Mouse (Mus musculus) left cerebral cortex, adult 2 months (tissue): Measurements from ENCODE around the gene Fzd4. TPM values are rescaled to one million over a fixed set of nuclear protein-coding genes. Genes with fewer than 3 reads are reported as not detected.

Experiments used
- DNase-seq, 2 experiments: peaks; one replicate each; pipeline ENCODE4 v3.0.0; 2021 to 2022; ENCODE audit warnings: low spot score in 2 of 2, mixed read lengths in 1 of 2; ENCODE audit errors: extremely low spot score in 1 of 2
- H3K27ac ChIP-seq: fragments of 200-600 bp; 2 replicates; pipeline ENCODE4 v1.8.1; 2022
- H3K4me3 ChIP-seq: fragments of 200-600 bp; 2 replicates; pipeline ENCODE4 v1.8.1; 2022
- CTCF ChIP-seq: fragments of 200-600 bp; IDR thresholded peaks from 2 replicates; pipeline ENCODE4 v1.8.1; 2022; ENCODE audit warnings: antibody characterized with exemption, mild to moderate bottlenecking, moderate library complexity
- intact Hi-C: fragments of 180-260 bp; cut with DNase I; formaldehyde crosslinking; loops from one replicate; pipeline ENCODE4 v1.15.1; 2025
- total RNA-seq, 2 experiments: library from RNA; stranded (reverse); gene quantifications; 2 replicates each; pipeline ENCODE4 v1.2.3; 2021

Gene Fzd4
- total RNA-seq, 2 experiments from 2014 or later, result 7.0 to 8.4 TPM

DNA sequence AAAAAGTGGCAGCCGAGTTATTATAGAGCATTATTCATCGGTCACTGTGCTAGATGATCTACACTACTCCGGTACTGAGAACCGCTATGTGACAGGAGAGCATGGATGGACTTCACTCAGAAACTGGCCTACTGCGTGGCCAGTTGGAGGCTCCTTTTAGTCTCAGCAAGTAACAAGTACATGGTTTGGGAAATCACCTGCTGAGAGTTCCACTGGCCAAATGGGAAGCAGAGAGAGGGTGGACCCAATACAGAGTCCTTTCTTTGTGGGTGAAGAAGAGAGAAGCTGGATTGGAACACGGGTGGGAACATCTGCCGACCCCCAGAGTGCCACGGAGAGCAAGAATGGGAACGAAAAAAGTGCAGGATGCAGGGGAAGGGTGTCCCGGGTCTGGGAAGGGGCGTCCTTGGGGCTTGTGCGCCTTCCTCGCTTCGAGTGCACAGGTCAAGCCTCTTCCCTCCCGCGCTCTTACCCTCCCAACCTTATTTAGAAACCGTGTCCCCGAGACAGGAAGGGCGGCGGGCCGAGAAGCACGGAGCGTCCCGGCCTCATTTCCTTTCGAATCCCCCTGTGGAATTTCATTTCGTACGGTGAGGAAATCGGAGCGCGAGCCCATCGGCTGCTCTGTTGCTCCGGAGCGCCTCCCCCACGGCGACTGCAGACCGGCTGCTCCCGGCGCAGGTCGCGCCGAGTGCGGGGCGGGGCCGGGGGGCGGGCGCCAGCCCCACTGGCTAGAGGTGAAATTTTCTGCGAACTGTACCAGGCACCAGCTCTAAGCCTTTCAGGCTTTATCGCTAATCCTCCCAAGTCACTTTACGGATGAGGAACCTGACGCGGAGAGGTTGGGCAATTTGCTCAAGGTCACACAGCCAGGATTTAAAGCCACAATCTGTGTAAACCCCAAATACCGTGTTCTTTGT is 842 bp upstream of the Fzd4 start:
- Histone ChIP-seq H3K4me3 (peak overlapping the region; percentile 91), H3K27ac (peak overlapping the region; percentile 93)
- intact Hi-C loops, result no loop called here
- TF ChIP-seq CTCF, result no peak
- peak; percentile 53 to 58 for DNase-seq

DNA sequence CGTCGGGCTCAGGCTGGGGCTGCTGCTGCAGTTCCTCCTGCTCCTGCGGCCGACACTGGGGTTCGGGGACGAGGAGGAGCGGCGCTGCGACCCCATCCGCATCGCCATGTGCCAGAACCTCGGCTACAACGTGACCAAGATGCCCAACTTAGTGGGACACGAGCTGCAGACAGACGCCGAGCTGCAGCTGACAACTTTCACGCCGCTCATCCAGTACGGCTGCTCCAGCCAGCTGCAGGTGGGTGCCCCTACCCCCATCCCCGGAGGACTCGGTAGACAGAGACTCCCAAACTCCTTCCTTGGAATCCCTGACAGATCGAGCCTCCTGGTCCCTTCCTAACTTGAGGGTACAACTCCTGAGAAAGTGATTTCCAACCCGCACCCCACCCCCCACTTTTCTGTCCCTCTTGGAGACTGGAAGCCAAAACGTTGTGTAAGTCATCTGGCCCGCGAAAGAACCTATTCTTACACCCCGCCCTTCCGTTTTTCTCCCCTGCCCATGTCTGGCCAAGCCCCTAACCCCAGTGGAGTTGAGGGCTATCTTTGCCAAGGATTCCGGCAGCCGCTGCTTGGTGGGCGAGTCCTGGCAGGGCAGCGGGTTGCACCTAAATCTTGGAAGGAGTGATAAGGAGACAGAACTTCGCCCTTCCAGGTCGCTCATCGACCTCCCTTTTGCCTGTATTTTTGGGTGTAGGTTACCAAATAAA is 732 bp downstream of the Fzd4 start:
- intact Hi-C loops, result loop anchor here (1.0 kb wide), 1 partner anchor 67 kb away; no protein-coding TSS in a partner anchor
- DNase-seq, result no peak

DNA sequence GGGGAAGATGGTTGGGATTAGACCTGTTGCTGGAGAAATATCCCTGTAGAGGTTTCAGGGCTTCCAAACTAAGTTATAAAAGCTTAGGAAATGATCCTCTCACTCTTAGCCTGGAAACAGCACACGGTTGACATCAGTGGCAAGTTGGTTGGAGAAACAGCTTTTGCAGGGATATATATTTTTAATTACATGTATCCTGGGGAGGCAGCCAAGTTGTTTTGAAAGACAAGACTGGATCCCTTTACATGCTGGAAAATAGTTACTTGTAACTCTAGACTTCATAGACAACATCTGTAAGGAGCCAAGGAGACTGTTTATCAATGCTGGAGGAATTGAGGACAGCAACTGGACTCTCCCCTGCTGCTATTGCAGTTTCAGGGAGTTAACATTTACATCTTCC is 1.9 kb downstream of the Fzd4 start:
- intact Hi-C loops, result no loop called here
- H3K27ac ChIP-seq, result no peak overlapping the region
- no peak for TF ChIP-seq CTCF
- no peak for DNase-seq
- H3K4me3 ChIP-seq, result peak overlapping the region; percentile 91; the same call in 1 of the 2 replicates

More for the DNA sequence above, 732 bp downstream of the Fzd4 start:
- TF ChIP-seq CTCF, result no peak
- Histone ChIP-seq H3K4me3 (peak overlapping the region; percentile 91), H3K27ac (peak overlapping the region; percentile 86)

DNA sequence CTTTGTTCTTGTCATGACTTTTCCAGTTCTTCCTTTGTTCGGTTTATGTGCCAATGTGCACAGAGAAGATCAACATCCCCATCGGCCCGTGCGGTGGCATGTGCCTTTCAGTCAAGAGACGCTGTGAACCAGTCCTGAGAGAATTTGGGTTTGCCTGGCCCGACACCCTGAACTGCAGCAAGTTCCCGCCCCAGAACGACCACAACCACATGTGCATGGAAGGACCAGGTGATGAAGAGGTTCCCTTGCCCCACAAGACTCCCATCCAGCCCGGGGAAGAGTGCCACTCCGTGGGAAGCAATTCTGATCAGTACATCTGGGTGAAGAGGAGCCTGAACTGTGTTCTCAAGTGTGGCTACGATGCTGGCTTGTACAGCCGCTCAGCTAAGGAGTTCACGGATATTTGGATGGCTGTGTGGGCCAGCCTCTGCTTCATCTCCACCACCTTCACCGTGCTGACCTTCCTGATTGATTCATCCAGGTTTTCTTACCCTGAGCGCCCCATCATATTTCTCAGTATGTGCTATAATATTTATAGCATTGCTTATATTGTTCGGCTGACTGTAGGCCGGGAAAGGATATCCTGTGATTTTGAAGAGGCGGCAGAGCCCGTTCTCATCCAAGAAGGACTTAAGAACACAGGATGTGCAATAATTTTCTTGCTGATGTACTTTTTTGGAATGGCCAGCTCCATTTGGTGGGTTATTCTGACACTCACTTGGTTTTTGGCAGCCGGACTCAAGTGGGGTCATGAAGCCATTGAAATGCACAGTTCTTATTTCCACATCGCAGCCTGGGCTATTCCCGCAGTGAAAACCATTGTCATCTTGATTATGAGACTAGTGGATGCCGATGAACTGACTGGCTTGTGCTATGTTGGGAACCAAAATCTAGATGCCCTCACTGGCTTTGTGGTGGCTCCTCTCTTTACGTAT is 3.1 kb downstream of the Fzd4 start:
- intact Hi-C loops, result no loop called here
- DNase-seq, result no peak
- no peak for TF ChIP-seq CTCF
- Histone ChIP-seq H3K27ac (no peak overlapping the region), H3K4me3 (no peak overlapping the region)

DNA sequence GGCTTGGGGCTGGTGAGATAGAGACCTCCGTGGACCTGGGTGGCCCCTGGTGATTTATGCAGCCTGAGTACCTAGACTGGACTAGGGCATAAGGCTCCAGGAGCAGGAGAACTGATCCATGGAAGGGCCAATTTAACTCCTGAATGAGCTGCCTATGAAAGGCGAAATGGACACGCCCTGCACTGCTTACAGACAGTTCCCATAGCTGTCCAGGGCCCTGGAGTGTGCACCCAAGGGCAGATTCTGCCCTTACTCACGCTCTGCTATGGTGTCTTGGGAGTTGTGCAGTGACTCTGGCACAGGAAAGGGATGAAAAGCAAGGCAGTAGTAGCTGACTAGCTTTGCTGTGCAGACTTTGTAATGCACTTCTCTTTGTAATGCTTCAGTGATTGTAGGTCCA is 6.1 kb downstream of the Fzd4 start:
- Histone ChIP-seq H3K27ac (no peak overlapping the region), H3K4me3 (no peak overlapping the region)
- DNase-seq, result no peak
- TF ChIP-seq CTCF, result no peak
- intact Hi-C loops, result no loop called here

DNA sequence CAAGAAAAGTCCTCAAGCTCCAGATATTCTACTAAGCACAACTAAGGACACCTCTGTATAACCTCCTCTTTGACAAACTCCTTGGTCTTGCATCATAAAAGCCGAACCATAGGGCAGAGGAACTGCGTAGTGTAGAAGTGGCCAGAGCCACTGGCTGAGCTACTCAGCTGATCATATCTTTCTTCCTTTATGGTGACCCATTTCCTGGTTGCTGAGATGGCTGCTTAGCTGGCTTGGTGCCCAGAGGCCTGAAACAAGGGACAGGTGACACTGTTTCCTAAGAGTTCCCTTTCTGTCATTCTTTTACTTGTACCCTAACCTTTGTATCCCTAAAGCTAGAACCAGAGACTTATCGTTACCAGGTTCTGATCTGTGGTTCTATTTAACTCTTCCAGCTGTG is 7.2 kb downstream of the Fzd4 start:
- Histone ChIP-seq H3K4me3 (no peak overlapping the region), H3K27ac (no peak overlapping the region)
- no peak for TF ChIP-seq CTCF
- intact Hi-C loops, result no loop called here
- DNase-seq, result no peak

DNA sequence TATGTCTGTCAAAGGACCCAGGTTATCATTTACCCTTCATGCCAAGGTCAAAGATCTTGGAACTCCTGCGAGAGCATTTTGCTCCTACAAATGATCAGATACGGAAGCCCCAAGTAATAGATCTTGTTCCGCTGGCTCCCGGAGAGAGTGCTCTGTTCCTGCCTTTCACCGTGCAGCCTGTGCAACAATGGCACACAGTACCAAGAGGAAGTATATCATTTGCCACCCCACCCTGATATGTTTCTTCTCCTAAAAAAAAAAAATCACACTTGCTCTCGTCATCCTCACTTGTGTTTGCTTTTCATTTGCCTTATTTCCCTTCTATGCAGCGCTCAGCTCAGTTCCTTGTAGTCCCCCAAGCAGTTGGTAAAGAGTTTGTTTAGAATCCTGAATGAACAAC is 7.9 kb downstream of the Fzd4 start:
- Histone ChIP-seq H3K4me3 (no peak overlapping the region), H3K27ac (no peak overlapping the region)
- intact Hi-C loops, result no loop called here
- DNase-seq, result no peak
- TF ChIP-seq CTCF, result no peak

DNA sequence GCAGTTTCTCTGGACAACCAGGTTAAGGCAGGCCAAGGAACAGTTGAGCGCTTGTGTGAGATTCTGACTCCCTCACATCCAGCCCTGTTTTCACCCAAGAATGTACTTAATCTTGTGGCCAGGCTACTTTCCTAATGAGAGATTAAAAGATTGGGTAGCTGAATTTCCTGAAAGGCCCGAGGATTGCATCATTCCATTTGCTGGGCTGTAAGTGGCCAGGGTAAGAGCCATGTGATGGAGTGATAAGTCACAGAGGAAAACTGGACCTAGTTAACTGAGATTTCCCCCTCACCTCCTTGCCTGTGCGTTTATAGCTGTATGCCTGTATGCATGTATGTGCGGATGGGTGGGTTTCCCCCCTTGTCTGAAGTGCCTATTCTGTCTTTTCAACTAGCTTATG is 11.9 kb downstream of the Fzd4 start:
- intact Hi-C loops, result no loop called here
- Histone ChIP-seq H3K4me3 (no peak overlapping the region), H3K27ac (no peak overlapping the region)
- DNase-seq, result no peak
- TF ChIP-seq CTCF, result no peak

DNA sequence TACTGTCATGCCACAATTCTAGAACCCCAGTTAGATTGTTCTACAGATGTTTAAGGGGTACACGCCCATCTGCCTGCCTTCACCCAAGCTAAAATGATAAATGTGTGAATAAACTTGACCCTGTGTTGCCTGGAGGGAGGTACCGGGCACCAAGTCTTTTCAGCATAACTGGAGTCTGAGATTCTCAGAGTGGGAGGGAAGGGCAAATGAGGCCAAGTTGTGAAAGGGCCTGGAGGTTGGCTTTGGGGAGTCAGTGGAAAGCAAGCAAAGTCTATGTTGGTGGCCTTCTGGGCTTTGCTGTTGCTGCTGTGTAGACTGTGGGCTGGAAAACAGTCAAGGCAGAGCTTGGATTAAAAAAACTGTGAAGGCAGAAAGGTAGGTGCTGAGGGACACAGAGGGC is 13.6 kb downstream of the Fzd4 start:
- no peak for DNase-seq
- TF ChIP-seq CTCF, result no peak
- Histone ChIP-seq H3K4me3 (no peak overlapping the region), H3K27ac (no peak overlapping the region)
- intact Hi-C loops, result no loop called here

DNA sequence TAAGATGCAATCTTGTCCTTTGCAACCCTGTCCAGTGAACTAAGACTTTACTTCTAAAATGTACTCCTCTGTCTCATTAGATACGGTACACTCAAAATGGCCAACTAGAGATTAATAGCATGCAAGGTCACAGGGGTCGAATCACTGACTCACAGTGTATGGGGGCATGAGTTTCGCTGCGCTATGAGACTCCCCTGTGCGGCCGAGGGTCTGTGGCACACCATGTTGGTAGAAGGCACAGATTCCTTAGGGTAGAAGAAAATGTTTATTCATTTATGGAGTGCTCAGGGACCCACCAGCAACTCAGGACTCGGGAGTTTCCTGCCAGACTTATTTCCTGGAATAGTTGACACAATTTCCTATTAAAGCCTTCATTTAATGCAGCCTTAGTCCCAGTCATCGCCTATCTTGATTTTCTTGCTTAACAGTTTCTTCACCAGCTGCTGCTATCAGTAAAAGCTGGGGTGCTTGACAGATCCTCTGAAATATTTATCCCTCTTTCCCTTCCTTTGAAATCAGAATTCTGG is 14.0 kb downstream of the Fzd4 start:
- H3K27ac ChIP-seq, result no peak overlapping the region
- intact Hi-C loops, result no loop called here
- H3K4me3 ChIP-seq, result no peak overlapping the region
- no peak for TF ChIP-seq CTCF
- no peak for DNase-seq

DNA sequence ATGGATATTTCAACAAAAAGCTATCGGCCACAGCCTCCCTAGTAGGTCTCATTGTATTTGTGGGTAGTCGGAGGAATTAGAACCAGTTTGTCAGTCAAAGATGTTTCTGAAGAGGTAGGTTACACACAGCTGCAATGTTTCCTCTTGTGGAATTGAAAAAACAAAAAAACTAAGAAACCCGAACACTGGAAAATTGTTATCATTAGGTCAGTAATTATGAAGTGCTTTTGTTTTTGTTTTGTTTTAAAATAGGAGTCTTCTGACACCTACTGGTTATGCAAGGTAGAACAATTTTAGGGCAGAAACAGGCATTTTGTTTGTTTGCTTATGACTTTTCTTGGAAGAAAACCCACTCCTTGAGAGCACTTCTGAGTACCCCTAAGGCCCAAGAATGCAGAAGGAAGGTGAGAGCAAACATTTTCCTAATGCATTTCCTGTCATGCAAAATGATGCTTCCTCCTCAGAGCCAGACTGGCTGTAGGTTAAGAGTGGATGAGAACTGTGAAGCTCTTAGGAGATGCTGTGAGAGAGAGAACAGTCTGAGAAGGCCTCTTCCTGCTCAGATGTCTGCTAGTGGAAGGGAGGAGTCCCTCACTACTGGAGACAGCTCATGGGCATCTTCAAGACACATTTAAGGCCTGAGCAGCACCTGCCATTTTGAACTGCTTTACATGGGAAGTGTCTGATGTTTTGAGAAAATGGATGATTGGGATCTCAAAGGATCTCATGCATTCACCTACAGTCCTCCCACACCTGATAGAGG is 14.9 kb downstream of the Fzd4 start:
- H3K4me3 ChIP-seq, result no peak overlapping the region
- no peak for DNase-seq
- H3K27ac ChIP-seq, result no peak overlapping the region
- TF ChIP-seq CTCF, result peak; percentile 83
- intact Hi-C loops, result loop anchor here (1.0 kb wide), 2 partner anchors 249 to 333 kb away; no protein-coding TSS in a partner anchor
